Comparison of ENCODE assay signal across 8 mouse cellular contexts in genomic region chr16:42874910-42875851, GRCm38 (mm10). TPM values are rescaled to one million over a fixed set of nuclear protein-coding genes. Genes with fewer than 3 reads are reported as not detected.
DNase-seq lines count a peak whose midpoint lies in the region; ATAC-seq and TF ChIP-seq lines count a peak whose summit lies in the region.

No protein-coding gene starts in this region.

- no peak for TF ChIP-seq CTCF in MEL (IDR thresholded peaks at IDR 0.05 in 2 of 3, conservative IDR thresholded peaks at IDR 0.05 in 1 of 3; ENCODE audit: control insufficient read depth in 1 of 3, insufficient read depth in 1 of 3, low read depth in 2 of 3, low read length in 3 of 3, poor library complexity in 1 of 3, severe bottlenecking in 1 of 3)
- TF ChIP-seq CTCF in cerebellum, adult 2 months (IDR thresholded peaks at IDR 0.05; ENCODE audit: borderline replicate concordance, insufficient read depth, low read depth, low read length) = no peak
- peak; percentile 36 for TF ChIP-seq CTCF in forebrain, postnatal 0 days (IDR thresholded peaks at IDR 0.05; ENCODE audit: low read depth)

- TF ChIP-seq POLR2A in MEL (IDR thresholded peaks at IDR 0.05; ENCODE audit: control insufficient read depth in 1 of 2, insufficient read depth in 1 of 2, low read depth in 1 of 2, low read length in 2 of 2, poor library complexity in 1 of 2) = peak; percentile 73 to 81
- TF ChIP-seq POLR2A in cerebellum, adult 2 months (IDR thresholded peaks at IDR 0.05; ENCODE audit: borderline replicate concordance, insufficient read depth, low read length) = 0 out of 2 replicates have a peak, but pooled peaks have one; percentile 36

- no peaks in the 10 kb centered on the region for H3K9me3 ChIP-seq in MEL (replicated peaks; ENCODE audit: insufficient read depth, low read length)
- no peaks in the 10 kb centered on the region for H3K9me3 ChIP-seq in forebrain, postnatal 0 days (ENCODE audit: low read length)
- H3K9me3 ChIP-seq in lung, embryonic 15.5 days = no peaks in the 10 kb centered on the region

- ATAC-seq in forebrain, postnatal 0 days = peak; percentile 93
- peak; percentile 95 for ATAC-seq in lung, embryonic 15.5 days (ENCODE audit: borderline replicate concordance, extremely low read depth, low FRiP score, low TSS enrichment)

- peak overlapping the region; percentile 90 for H3K9ac ChIP-seq in MEL (ENCODE audit: control insufficient read depth, low read depth, low read length, poor library complexity, severe bottlenecking)
- peak overlapping the region; percentile 74 for H3K9ac ChIP-seq in forebrain, postnatal 0 days
- peak overlapping the region; percentile 47 for H3K9ac ChIP-seq in lung, embryonic 15.5 days

- DNase-seq in MEL (ENCODE audit: low read depth, low spot score) = peak; percentile 99
- peak; percentile 100 for DNase-seq in cerebellum, adult 2 months
- DNase-seq in forebrain, postnatal 0 days = peak; percentile 99
- DNase-seq in heart, postnatal 4 days = peak; percentile 99
- peak; percentile 100 for DNase-seq in layer of hippocampus, adult 8-10 months (ENCODE audit: low spot score in 2 of 2)
- peak; percentile 99 for DNase-seq in ovary, adult 18-20 months (ENCODE audit: low spot score)
- peak; percentile 99 for DNase-seq in thymus, postnatal 0 days (ENCODE audit: low spot score)

- TF ChIP-seq RAD21 in MEL (IDR thresholded peaks at IDR 0.05; ENCODE audit: low read depth, low read length) = no peak

- H3K4me3 ChIP-seq in MEL (ENCODE audit: control insufficient read depth in 1 of 2, insufficient read depth in 1 of 2, low read depth in 2 of 2, low read length in 2 of 2) = peak overlapping the region; percentile 75 to 79
- peak overlapping the region; percentile 74 for H3K4me3 ChIP-seq in cerebellum, adult 2 months (replicated peaks; ENCODE audit: insufficient read depth, low read depth, low read length)
- peak overlapping the region; percentile 81 for H3K4me3 ChIP-seq in forebrain, postnatal 0 days (ENCODE audit: low read depth, low read length)
- H3K4me3 ChIP-seq in lung, embryonic 15.5 days = peak overlapping the region; percentile 72

- H3K36me3 ChIP-seq in MEL (ENCODE audit: control insufficient read depth in 1 of 2, insufficient read depth in 2 of 2, low read length in 2 of 2) = peaks cover 0 to 2% of the 10 kb centered on the region in 2 experiments; a peak in 2 of 4 replicates
- no peaks in the 10 kb centered on the region for H3K36me3 ChIP-seq in forebrain, postnatal 0 days (ENCODE audit: insufficient read depth)
- H3K36me3 ChIP-seq in lung, embryonic 15.5 days = no peaks in the 10 kb centered on the region

- under 1% methylated on average over 54 of the region's 54 CpGs for WGBS in cerebellum, adult 2 months
- WGBS in forebrain, postnatal 0 days = under 1% methylated on average over 54 of the region's 54 CpGs
- WGBS in lung, embryonic 15.5 days = 1% methylated on average over 54 of the region's 54 CpGs

- TF ChIP-seq EP300 in MEL (IDR thresholded peaks at IDR 0.05; ENCODE audit: low read depth in 1 of 2, low read length in 2 of 2) = peak in 1 of 2 experiments; percentile 48; a peak in 2 of 4 replicates

- no peaks in the 10 kb centered on the region; the same call in 1 of the 2 replicates for H3K79me2 ChIP-seq in MEL (ENCODE audit: control insufficient read depth, insufficient read depth, low read length, poor library complexity)

- H3K27ac ChIP-seq in MEL (ENCODE audit: control insufficient read depth, low read depth, low read length) = peak overlapping the region; percentile 98
- H3K27ac ChIP-seq in cerebellum, adult 2 months (ENCODE audit: insufficient read depth, low read length) = peak overlapping the region; percentile 52; the same call in 1 of the 2 replicates
- peak overlapping the region; percentile 98 for H3K27ac ChIP-seq in forebrain, postnatal 0 days (ENCODE audit: low read depth, low read length)
- peak overlapping the region; percentile 99 for H3K27ac ChIP-seq in lung, embryonic 15.5 days

- peaks cover 2 to 6% of the 10 kb centered on the region in 2 experiments; a peak in 2 of 4 replicates for H3K4me1 ChIP-seq in MEL (ENCODE audit: control insufficient read depth in 1 of 2, insufficient read depth in 2 of 2, low read length in 2 of 2)
- H3K4me1 ChIP-seq in cerebellum, adult 2 months (ENCODE audit: control insufficient read depth, insufficient read depth, low read length) = 0 out of 2 replicates have a peak, but pooled peaks cover 3% of the 10 kb centered on the region
- no peaks in the 10 kb centered on the region for H3K4me1 ChIP-seq in forebrain, postnatal 0 days (ENCODE audit: insufficient read depth)
- no peaks in the 10 kb centered on the region for H3K4me1 ChIP-seq in lung, embryonic 15.5 days

- no peaks in the 10 kb centered on the region for H3K27me3 ChIP-seq in MEL (ENCODE audit: control insufficient read depth in 1 of 2, insufficient read depth in 2 of 2, low read length in 2 of 2)
- H3K27me3 ChIP-seq in cerebellum, adult 2 months (ENCODE audit: control insufficient read depth, insufficient read depth, low read length) = no peaks in the 10 kb centered on the region
- H3K27me3 ChIP-seq in forebrain, postnatal 0 days (ENCODE audit: insufficient read depth, low read length) = no peaks in the 10 kb centered on the region
- no peaks in the 10 kb centered on the region for H3K27me3 ChIP-seq in lung, embryonic 15.5 days

- H3K4me2 ChIP-seq in forebrain, postnatal 0 days (ENCODE audit: low read depth) = peak overlapping the region; percentile 55
- H3K4me2 ChIP-seq in lung, embryonic 15.5 days = peak overlapping the region; percentile 56

TF ChIP-seq in MEL, 35 proteins besides CTCF, POLR2A, EP300 and RAD21:
- peak; percentile 86 for TF ChIP-seq CHD2 (IDR thresholded peaks at IDR 0.05; ENCODE audit: low read length)
- TF ChIP-seq KAT2A (conservative IDR thresholded peaks at IDR 0.05; ENCODE audit: low read depth, low read length) = peak; percentile 60
- no peak; the same call in 1 of the 2 replicates for TF ChIP-seq NRF1 (IDR thresholded peaks at IDR 0.05; ENCODE audit: insufficient read depth, low read depth, low read length, poor library complexity, severe bottlenecking)
- TF ChIP-seq MAX (IDR thresholded peaks at IDR 0.05; ENCODE audit: low read length) = peak; percentile 68
- peak; percentile 57 for TF ChIP-seq MAZ (IDR thresholded peaks at IDR 0.05; ENCODE audit: low read depth, low read length)
- peak; percentile 46; the same call in 1 of the 2 replicates for TF ChIP-seq MYB (IDR thresholded peaks at IDR 0.05; ENCODE audit: low read depth, low read length)
- no peak for TF ChIP-seq MAFK (IDR thresholded peaks at IDR 0.05; ENCODE audit: borderline replicate concordance, low read depth, low read length)
- TF ChIP-seq BHLHE40 (IDR thresholded peaks at IDR 0.05; ENCODE audit: borderline replicate concordance, low read depth, low read length) = 0 out of 2 replicates have a peak, but pooled peaks have one; percentile 33
- peak; percentile 53; the same call in 1 of the 2 replicates for TF ChIP-seq USF1 (IDR thresholded peaks at IDR 0.05; ENCODE audit: low read depth, low read length)
- peak; percentile 62 for TF ChIP-seq GATA1 (IDR thresholded peaks at IDR 0.05; ENCODE audit: low read depth, low read length)
- TF ChIP-seq SIN3A (IDR thresholded peaks at IDR 0.05; ENCODE audit: low read length) = peak; percentile 82
- TF ChIP-seq MYC (IDR thresholded peaks at IDR 0.05; ENCODE audit: low read depth, low read length) = no peak
- peak; percentile 66; the same call in 1 of the 2 replicates for TF ChIP-seq ETS1 (IDR thresholded peaks at IDR 0.05; ENCODE audit: low read depth, low read length)
- TF ChIP-seq HCFC1 (IDR thresholded peaks at IDR 0.05; ENCODE audit: low read depth, low read length) = peak; percentile 76; the same call in 1 of the 2 replicates
- peak; percentile 69; the same call in 1 of the 2 replicates for TF ChIP-seq ZMIZ1 (IDR thresholded peaks at IDR 0.05; ENCODE audit: low read depth, low read length)
- TF ChIP-seq TCF12 (IDR thresholded peaks at IDR 0.05; ENCODE audit: low read depth, low read length) = peak; percentile 45; the same call in 1 of the 2 replicates
- TF ChIP-seq UBTF (IDR thresholded peaks at IDR 0.05; ENCODE audit: borderline replicate concordance, insufficient read depth, low read depth, low read length) = no peak
- TF ChIP-seq MEF2A (IDR thresholded peaks at IDR 0.05; ENCODE audit: extremely low read depth, insufficient replicate concordance, low read depth, low read length, poor library complexity, severe bottlenecking) = no peak
- peak; percentile 55 for TF ChIP-seq NELFE (IDR thresholded peaks at IDR 0.05; ENCODE audit: low read depth, low read length)
- TF ChIP-seq ELF1 (IDR thresholded peaks at IDR 0.05; ENCODE audit: low read depth, low read length) = peak; percentile 53; the same call in 1 of the 2 replicates

RNA-seq across cellular contexts. Expression of gene Zbtb20, which starts 0.5 kb away (rescaled TPM):
- 0.26 and 0.27 TPM in 2 replicates for total RNA-seq in MEL (2012; rRNA removed)
- under 1 TPM in 1 of 2 experiments, not detected in 1; 0.17 TPM for polyA plus RNA-seq in MEL (2012; ENCODE audit: insufficient read depth in 1 of 2, insufficient read length in 2 of 2, low read depth in 1 of 2, low replicate concordance in 2 of 2, missing spikeins in 1 of 2)
- polyA plus RNA-seq in cerebellum, adult 2 months (2012; rRNA removed) = 22.1 and 25.2 TPM in 2 replicates
- 38.5 and 63.4 TPM in 2 replicates for total RNA-seq in forebrain, postnatal 0 days (2014; rRNA removed)
- polyA plus RNA-seq in forebrain, postnatal 0 days (2015; fragmentation: Nextera tagmentation; extraction: Ambion mirVana) = 29.1 and 90.9 TPM in 2 replicates
- 100 to 1,000 TPM; 102 to 105 TPM for total RNA-seq in heart, postnatal 4 days (2021)
- 100 to 1,000 TPM; 253 to 310 (median 284) TPM for total RNA-seq in layer of hippocampus, adult 8-10 months (2022)
- 17.9 and 22.1 TPM in 2 replicates for polyA plus RNA-seq in lung, embryonic 15.5 days (2015; fragmentation: Nextera tagmentation; extraction: Ambion mirVana)
- 9.5 and 15.5 TPM in 2 replicates for polyA plus RNA-seq in thymus, postnatal 0 days (2015; fragmentation: Nextera tagmentation; extraction: Ambion mirVana)

Comparison
In these comparisons a context has a peak if more than half of its experiments do, and no peak if none do; other contexts are left out.
1. Peak in every context shown above with its lines: DNase-seq, ATAC-seq, H3K4me3 ChIP-seq and H3K27ac ChIP-seq.